Mouse (Mus musculus) heart, adult 8-10 months (tissue): ENCODE measurements around the gene Itgal. TPM values are rescaled to one million over a fixed set of nuclear protein-coding genes. Genes with fewer than 3 reads are reported as not detected.

Experiments
- DNase-seq: peaks from one replicate; pipeline ENCODE4 v3.0.0; 2022; ENCODE audit warnings: low spot score
- total RNA-seq, 4 experiments: library from RNA; stranded (reverse); gene quantifications; 2 replicates each; pipeline ENCODE4 v1.2.4; 2022

The Itgal gene
- total RNA-seq, 4 experiments from 2014 or later, result 1.1 to 2.0 (median 1.6) TPM

GRCm38 (mm10) chr7:127378310-127378921 lies 82.4 kb downstream of the Itgal start:
- DNase-seq, result no peak

Other genes with a start within 250 kb of the Itgal start
- not detected for gene Zg16, start 208.9 kb upstream of the Itgal start, total RNA-seq
- gene AI467606, start 204.9 kb upstream of the Itgal start, total RNA-seq, result 1 to 10 TPM; 1.2 to 2.9 (median 1.3) TPM
- not detected for gene Qprt, start 174.0 kb upstream of the Itgal start, total RNA-seq
- gene Spn, start 158.4 kb upstream of the Itgal start, total RNA-seq, result under 1 TPM; 0.38 to 0.57 (median 0.46) TPM
- 10 to 100 TPM; 36.2 to 45.1 (median 40.6) TPM for gene Cd2bp2, start 100.2 kb upstream of the Itgal start, total RNA-seq
- gene Tbc1d10b, start 87.8 kb upstream of the Itgal start, total RNA-seq, result 10 to 100 TPM; 17.4 to 24.4 (median 23.0) TPM
- gene Mylpf, start 87.4 kb upstream of the Itgal start, total RNA-seq, result 10 to 100 TPM in 1 of 4 experiments, 1 to 10 TPM in 3; 6.2 to 14.1 (median 8.2) TPM
- 1 to 10 TPM; 5.2 to 6.4 (median 5.8) TPM for gene Zfp553, start 63.2 kb upstream of the Itgal start, total RNA-seq
- gene Sept1, start 63.1 kb upstream of the Itgal start, total RNA-seq, result 1 to 10 TPM; 2.1 to 3.9 (median 2.6) TPM
- 10 to 100 TPM; 15.3 to 21.7 (median 17.1) TPM for gene Zfp771, start 52.0 kb upstream of the Itgal start, total RNA-seq
- 10 to 100 TPM; 40.5 to 45.6 (median 40.9) TPM for gene Dctpp1, start 35.6 kb upstream of the Itgal start, total RNA-seq
- gene Sephs2, start 22.2 kb upstream of the Itgal start, total RNA-seq, result 10 to 100 TPM; 24.2 to 31.6 (median 31.0) TPM
- 10 to 100 TPM; 37.1 to 43.4 (median 41.5) TPM for gene Zfp768, start 49.3 kb downstream of the Itgal start, total RNA-seq
- 1 to 10 TPM; 3.2 to 4.3 (median 3.7) TPM for gene Zfp747, start 79.8 kb downstream of the Itgal start, total RNA-seq
- gene 9130019O22Rik, start 90.9 kb downstream of the Itgal start, total RNA-seq, result 1 to 10 TPM; 1.8 to 2.5 (median 2.0) TPM
- 1 to 10 TPM; 2.9 to 5.1 (median 3.9) TPM for gene E430018J23Rik, start 97.4 kb downstream of the Itgal start, total RNA-seq
- 1 to 10 TPM; 2.3 to 4.4 (median 3.2) TPM for gene Zfp764, start 110.6 kb downstream of the Itgal start, total RNA-seq
- gene Zfp688, start 125.8 kb downstream of the Itgal start, total RNA-seq, result 1 to 10 TPM; 4.2 to 4.8 (median 4.3) TPM
- gene Zfp689, start 152.9 kb downstream of the Itgal start, total RNA-seq, result 1 to 10 TPM; 1.2 to 2.1 (median 1.4) TPM
- gene Prr14, start 163.4 kb downstream of the Itgal start, total RNA-seq, result 10 to 100 TPM; 25.6 to 27.9 (median 27.3) TPM
- 10 to 100 TPM; 27.5 to 36.1 (median 30.5) TPM for gene Fbrs, start 182.9 kb downstream of the Itgal start, total RNA-seq
- 10 to 100 TPM; 51.8 to 60.5 (median 55.2) TPM for gene Srcap, start 215.7 kb downstream of the Itgal start, total RNA-seq
- gene Gm42715, start 223.3 kb downstream of the Itgal start, total RNA-seq, result 10 to 100 TPM in 2 of 4 experiments, 1 to 10 TPM in 2; 8.8 to 10.9 (median 10.2) TPM